Mouse (Mus musculus) frontal cortex, adult 2 months (tissue): ENCODE data around the gene Myd88. TPM values are rescaled to one million over a fixed set of nuclear protein-coding genes. Genes with fewer than 3 reads are reported as not detected.
"Not testable (repeated sequence)": the region's sequence is repeated elsewhere in the genome, so short reads cannot be mapped to it uniquely, and the experiment has no call there.

Experiments used
- DNase-seq, 2 experiments: peaks; one replicate each; pipeline ENCODE4 v3.0.0; 2022; ENCODE audit warnings: low spot score in 1 of 2; ENCODE audit errors: extremely low spot score in 1 of 2
- polyA plus RNA-seq: library from polyadenylated mRNA; depleted of rRNA; stranded (reverse); fragments of >200 nt; gene quantifications from 2 replicates; pipeline ENCODE4 v1.2.3, GENCODE M21; 2012; rRNA removed

Myd88 gene
- polyA plus RNA-seq = 5.2 and 5.5 TPM in 2 replicates

- peak; percentile 98 for DNase-seq
Observed at GRCm38 (mm10) chr9:119340909-119341816, at the start of gene Myd88. Gene Myd88 (minus strand): TSS chr9:119341411.

GRCm38 (mm10) chr9:119390214-119390613 is 49.0 kb upstream of the Myd88 start:
- DNase-seq = no peak

- DNase-seq = no peak
Observed at GRCm38 (mm10) chr9:119388956-119389355, 47.7 kb upstream of the Myd88 start.

GRCm38 (mm10) chr9:119382603-119383002 is 41.4 kb upstream of the Myd88 start:
- DNase-seq = peak in 1 of 2 experiments; percentile 14

- DNase-seq = no peak
Observed at GRCm38 (mm10) chr9:119378231-119378630, 37.0 kb upstream of the Myd88 start.

GRCm38 (mm10) chr9:119375556-119375955 is 34.3 kb upstream of the Myd88 start:
- DNase-seq = no peak

- no peak for DNase-seq
Observed at GRCm38 (mm10) chr9:119375008-119375407, 33.8 kb upstream of the Myd88 start.

GRCm38 (mm10) chr9:119371251-119371650 is 30.0 kb upstream of the Myd88 start:
- DNase-seq = no peak

- DNase-seq = not testable (repeated sequence)
Observed at GRCm38 (mm10) chr9:119370770-119371169, 29.6 kb upstream of the Myd88 start.

- no peak for DNase-seq
Observed at GRCm38 (mm10) chr9:119368367-119368766, 27.2 kb upstream of the Myd88 start.

- no peak for DNase-seq
Observed at GRCm38 (mm10) chr9:119365284-119365683, 24.1 kb upstream of the Myd88 start, which contains the start of gene Slc22a14. Gene Slc22a14 (minus strand): TSS chr9:119365553.

- no peak for DNase-seq
Observed at GRCm38 (mm10) chr9:119363229-119363628, 22.0 kb upstream of the Myd88 start.

- DNase-seq = no peak
Observed at GRCm38 (mm10) chr9:119361416-119361815, 20.2 kb upstream of the Myd88 start.

GRCm38 (mm10) chr9:119358058-119358429 is 16.8 kb upstream of the Myd88 start:
- no peak for DNase-seq

GRCm38 (mm10) chr9:119357331-119358057 is 16.3 kb upstream of the Myd88 start, which contains the start of gene Xylb:
Gene Xylb (plus strand): TSS chr9:119357381.
- DNase-seq = peak; percentile 77 to 92

GRCm38 (mm10) chr9:119355943-119356342 is 14.7 kb upstream of the Myd88 start:
- DNase-seq = peak in 1 of 2 experiments; percentile 48

- DNase-seq = no peak
Observed at GRCm38 (mm10) chr9:119353926-119354325, 12.7 kb upstream of the Myd88 start.

- peak in 1 of 2 experiments; percentile 76 for DNase-seq
Observed at GRCm38 (mm10) chr9:119352060-119352459, 10.8 kb upstream of the Myd88 start.

GRCm38 (mm10) chr9:119350947-119351705 is 9.9 kb upstream of the Myd88 start:
- DNase-seq = no peak

GRCm38 (mm10) chr9:119350531-119350930 is 9.3 kb upstream of the Myd88 start:
- DNase-seq = no peak

- no peak for DNase-seq
Observed at GRCm38 (mm10) chr9:119346376-119346775, 5.2 kb upstream of the Myd88 start.
